Mouse (Mus musculus): Measurements from ENCODE around the gene Igll1.
"Not testable (repeated sequence)": the region's sequence is repeated elsewhere in the genome, so short reads cannot be mapped to it uniquely, and the experiment has no call there.

Gene Igll1

DNA sequence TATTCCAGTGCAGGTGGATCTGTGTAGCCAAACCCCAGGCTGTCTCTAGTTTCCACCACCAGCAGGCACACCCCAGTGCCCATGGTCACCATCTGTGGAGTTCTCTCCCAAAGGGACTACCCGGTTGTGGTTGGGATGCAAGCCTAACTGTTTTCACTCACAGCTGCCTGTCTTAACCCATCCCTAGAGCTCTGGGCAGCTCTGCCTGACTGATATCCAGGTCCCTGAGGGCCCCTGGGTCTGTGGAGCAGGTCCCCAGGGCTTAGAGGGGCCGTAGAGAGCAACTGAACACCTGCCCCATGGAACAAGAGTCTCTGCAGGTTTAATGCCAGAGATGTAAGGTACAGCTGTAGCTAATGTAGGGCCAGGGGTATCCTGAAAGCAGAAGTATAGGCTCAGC lies at the start of gene Igll1:
Gene Igll1, minus strand, starts transcription at position 8 of the 400 bp plus-strand sequence.
- no peak for DNase-seq

DNA sequence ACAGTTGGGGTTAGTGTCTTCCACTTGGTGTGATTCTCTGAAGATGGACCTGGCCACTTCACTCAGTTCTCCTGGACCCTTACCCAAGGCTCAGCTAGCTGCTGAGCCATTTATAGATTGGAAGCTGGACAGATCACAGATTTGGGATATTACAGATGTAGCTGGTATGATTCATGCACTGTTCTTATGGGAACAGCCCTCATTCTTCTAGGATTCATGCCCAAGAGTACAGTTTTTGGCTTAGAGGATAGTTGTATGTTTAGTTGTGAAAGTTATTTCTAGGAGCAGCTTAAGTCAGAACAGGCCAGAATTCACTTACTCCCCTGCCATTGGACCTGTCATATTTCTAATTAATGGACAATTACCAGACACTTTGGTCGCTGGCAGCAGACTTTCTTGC lies 49.7 kb upstream of the Igll1 start:
- no peak for DNase-seq

DNA sequence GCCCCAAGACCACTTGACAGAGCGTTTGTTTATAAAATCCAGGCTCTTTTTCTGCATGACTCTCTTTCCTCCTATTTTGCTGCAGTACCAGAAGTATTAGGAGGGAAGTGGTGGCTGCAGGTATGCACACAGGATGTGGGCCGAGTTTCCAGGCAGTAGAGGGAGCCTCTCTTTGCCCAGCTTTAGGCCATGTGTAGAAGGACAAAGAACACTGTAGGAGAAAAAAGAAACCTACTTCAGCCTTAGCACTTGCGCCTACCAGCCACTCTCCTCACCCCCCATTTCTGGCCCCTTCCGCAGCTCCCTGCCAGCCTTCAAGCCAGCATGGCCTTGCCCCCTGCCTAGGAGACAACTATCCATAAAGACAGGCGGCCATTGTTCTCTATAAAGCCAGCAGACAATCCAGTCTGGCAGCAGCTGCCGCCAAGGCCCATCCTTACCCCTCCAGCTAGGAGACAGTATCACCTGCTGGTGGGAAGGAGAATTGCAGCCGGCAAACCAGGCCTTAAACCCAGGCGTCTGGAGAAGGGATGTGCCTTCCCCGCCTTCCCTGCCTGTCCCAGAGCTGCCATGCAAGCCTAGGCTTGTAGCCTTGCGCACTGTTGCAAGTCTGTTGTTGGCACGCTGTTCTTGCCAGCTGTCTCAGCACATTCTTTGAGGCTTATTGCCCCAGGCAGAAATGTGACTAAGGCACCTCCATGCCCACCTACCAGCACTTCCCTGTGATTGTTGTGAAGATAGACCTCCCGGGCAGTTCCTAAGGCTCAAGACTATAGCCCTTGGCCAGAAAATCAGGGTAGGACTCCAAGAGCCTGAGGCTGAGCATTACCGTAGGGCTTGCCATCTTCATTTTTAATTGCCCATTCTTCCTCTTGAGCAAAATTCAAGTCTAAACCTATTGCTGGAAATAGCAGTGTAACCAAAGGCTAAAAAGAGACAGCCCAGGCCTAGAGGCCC lies 48.1 kb upstream of the Igll1 start:
- DNase-seq: peak; percentile 75

DNA sequence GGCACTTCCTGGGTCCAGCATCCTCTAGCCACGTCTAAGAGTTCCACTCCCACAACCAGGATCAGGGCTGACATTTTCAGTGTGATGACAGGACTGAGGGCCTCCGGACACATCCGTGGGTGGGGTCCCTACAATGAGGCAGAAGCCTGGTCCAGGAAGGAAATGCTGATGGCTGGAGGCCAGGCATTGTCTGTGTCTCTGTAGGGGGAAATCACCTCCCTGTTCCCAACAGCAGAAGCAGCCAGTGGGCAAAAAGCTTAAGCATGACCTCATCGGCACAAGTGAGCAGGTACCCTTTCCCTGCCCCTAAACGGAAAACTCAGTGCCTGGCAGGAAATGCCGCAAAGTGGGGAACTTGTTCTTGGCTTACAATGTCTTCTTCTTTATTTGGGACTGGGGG lies 44.0 kb upstream of the Igll1 start:
- no peak for DNase-seq

DNA sequence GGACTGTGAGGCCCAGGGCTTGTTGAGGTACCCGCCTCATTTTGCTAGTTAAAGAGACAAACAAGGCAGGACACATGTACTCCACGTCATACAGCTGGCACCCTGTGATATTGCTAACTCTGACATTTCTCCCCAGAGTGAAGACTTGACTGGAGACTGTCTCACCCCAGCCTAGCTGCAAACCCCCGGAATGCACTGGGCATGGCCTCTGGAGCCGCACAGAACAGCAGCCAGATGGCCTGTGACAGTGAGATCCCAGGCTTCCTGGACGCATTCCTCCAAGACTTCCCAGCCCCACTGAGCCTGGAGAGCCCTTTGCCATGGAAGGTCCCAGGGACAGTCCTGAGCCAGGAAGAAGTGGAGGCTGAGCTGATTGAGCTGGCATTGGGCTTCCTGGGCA lies 39.4 kb upstream of the Igll1 start:
- no peak for DNase-seq

DNA sequence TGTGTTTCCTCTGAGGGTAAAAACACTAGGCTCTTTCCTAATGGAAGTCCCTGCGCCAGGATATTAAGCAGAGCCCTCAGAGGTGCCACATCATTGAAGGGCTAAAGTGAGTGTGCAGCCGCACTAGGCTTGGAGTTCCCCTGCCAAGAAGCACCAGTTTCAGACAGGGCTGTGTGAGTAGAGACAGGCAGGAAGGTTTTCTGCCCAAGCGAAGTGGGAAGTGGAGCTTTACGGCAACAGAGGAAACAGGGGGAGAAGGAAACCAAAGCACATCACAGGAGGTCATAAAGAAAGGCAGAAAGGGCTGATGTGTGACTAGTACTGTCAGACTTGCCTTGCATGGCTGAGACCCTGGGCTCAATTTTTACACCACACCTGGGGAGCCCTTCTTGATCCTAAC lies 38.5 kb upstream of the Igll1 start:
- no peak for DNase-seq

DNA sequence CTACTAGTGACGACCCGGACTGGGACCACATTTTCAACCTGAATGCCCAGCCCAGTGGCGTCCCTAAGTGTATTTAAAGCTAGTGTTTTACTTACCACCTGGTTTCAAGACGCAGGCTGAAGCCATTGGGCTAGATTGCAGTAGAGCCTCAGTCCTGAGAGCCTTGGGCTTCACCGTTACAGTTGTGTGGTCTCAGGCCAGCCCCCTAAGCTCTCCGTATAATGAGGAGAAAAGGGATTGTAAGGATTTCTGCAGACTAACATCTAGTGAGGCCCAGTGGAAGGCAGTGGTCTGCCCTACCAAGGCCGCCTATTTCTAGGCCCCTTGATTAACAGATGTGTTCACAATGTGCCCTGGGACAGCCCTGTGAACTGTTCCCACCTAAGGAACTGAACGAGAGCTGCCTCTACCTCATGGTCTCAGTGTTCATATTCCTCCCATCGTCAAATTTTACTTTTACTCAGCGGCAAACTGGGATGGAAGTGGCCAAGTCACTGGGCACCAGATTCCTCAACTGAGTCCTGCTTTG lies 33.3 kb upstream of the Igll1 start:
- no peak for DNase-seq

DNA sequence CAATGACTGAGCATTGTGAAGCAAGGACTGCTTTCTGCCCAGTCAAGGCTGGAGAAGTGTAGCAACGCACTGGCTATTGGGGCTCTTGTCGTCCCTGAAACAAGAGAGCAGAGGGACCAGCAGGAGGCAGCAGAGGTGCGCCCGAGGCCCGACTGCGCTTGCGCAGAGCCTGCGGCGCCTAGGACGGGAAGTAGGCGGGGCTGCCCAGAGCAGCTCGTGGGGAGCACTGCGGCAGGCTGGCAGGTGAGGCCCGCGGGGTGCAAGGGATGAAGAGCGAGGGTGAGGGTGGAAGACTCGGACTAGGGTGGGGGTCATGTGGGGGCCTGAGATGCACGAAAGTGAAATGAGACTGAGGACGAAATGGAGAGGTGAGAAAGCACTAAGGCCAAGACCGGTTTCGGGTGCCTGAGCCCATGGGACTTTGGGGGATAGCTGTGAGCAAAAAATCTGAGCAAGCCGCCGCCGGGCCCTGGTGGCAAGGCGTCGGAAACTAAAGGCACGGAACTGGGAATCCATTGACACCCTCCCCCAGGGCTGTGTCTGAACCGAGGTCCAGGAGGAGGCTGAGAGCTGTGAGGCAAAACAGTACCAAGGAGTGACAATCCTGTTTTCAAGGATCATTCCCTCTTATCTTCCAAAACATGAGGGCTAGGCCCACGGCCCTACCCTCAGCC lies 32.7 kb upstream of the Igll1 start, which contains the start of gene Ppm1f:
Gene Ppm1f, plus strand, starts transcription at position 88 of the 674 bp plus-strand sequence.
- DNase-seq: peak; percentile 95

DNA sequence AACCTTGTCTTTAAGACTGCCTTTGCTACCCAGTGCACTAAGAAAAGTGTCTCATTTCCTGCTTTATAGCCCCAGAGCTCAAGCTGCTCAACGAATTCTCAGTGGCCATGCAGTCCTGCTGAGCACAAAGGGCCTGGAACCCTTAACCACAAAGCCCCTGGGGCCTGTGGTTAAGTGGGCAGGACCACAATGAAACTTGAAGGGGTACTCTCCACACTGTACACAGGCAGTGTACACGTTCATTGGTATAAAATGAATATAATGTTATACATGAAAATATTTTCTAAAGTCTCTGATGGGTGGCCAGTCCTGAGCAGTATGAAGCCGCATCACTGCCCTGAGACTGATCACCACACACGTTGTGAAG lies 32.2 kb upstream of the Igll1 start:
- DNase-seq: no peak

DNA sequence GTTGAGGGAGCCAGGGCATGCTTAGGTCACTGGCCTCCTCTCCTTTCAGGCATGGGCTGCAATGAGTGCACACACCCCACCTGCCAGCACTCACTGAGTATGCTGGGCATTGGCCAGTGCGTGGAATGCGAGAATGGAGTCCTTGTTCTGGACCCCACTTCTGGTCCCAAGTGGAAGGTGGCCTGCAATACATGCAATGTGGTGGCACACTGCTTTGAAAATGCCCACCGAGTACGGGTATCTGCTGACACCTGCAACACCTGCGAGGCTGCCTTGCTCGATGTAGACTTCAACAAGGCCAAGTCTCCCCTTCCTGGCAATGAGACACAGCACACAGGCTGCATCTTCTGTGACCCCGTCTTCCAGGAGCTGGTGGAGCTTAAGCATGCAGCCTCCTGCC lies 28.6 kb upstream of the Igll1 start:
- no peak for DNase-seq

DNA sequence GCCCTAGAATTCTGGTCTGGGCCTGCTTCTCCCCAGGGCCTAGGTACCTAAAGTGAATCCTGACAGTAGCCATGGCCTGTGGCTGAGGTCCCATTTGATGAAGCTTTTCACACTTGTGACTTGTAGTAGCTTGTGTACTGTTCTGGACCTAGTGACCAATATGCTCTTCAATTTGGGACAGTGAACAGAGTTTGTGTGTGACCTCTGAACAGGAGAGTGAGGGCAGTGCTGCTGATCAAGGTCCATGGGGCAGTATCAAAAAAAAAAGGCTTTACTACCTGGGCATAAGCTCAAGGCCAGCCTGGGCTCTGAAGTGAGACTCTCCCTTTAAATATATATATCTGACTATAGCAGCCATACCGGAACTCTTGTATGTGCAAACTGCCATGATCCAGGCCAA lies 24.6 kb upstream of the Igll1 start:
- no peak for DNase-seq

DNA sequence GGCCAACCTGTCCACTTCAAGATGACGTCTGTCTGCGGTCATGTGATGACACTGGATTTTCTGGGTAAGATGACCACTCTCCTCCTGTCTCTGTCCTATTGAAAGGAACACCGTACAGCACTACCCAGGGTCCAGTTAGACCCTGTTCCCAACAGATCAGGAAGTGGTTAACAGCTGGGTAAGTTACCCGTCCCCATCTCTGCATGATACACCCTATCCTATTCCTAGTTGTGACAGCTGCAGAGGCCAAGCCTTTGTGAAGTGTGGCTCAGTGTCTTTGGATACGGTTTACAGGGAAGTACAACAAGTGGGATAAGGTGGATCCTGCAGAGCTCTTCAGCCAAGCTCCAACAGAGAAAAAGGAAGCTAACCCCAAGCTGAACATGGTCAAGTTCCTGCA lies 15.2 kb upstream of the Igll1 start:
- DNase-seq: no peak

DNA sequence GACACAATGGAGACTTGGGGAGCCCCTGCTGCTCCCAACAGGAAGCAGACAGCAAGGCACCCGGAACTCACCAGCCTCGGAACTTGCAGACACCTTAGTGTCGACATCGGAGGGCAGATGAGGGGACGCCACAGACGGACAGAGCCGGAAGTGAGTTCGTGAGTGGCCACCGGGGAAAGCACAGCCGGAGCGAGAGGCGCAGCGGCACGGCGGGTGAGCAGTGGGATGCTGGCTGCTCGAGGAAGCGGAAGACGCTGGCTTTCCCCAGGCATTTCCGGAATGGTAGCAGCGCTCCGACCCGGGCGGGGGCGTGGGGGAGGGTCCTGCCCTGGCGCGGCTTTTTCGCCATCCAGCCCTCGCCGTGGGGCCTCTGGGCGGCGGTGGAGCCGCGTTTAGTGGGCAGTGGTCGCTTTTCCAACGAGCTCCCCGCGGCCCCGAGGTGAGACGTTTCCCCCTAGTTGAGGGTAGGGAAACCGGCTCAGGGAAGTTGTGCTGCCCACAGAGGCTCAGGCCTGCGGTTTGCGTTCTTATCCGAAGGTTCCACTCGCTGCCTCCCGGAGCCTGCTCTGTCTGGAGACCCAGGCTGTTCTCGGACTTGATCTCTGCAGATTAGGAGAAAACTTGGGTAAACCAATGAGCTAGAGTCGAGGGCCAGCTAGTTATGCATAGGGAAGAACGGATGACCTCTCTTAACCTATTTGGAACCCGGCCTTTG lies 7.0 kb upstream of the Igll1 start, which contains the start of the genes Top3b and Vpreb1:
Gene Top3b, plus strand, starts transcription at position 120 of the 715 bp plus-strand sequence.
Gene Vpreb1, minus strand, starts transcription at position 227 of the 715 bp plus-strand sequence.
- DNase-seq: peak; percentile 92

DNA sequence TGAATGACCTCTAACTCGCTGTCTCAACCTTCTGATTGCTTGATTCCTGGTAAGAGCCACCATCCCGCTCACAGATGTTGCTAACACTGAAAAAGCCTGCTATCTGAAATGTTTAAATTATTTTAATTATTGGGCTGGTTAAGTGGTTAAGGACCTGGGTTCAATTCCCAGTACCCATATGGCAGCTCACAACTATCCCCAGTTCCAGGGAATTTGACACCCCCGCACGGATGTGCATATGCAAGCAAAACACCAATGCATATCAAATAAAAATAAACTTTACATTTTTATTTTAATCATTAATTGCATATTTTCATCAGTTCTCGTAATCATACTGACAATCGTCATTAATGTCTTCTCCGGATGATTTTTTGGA lies 6.4 kb upstream of the Igll1 start:
- no peak for DNase-seq

DNA sequence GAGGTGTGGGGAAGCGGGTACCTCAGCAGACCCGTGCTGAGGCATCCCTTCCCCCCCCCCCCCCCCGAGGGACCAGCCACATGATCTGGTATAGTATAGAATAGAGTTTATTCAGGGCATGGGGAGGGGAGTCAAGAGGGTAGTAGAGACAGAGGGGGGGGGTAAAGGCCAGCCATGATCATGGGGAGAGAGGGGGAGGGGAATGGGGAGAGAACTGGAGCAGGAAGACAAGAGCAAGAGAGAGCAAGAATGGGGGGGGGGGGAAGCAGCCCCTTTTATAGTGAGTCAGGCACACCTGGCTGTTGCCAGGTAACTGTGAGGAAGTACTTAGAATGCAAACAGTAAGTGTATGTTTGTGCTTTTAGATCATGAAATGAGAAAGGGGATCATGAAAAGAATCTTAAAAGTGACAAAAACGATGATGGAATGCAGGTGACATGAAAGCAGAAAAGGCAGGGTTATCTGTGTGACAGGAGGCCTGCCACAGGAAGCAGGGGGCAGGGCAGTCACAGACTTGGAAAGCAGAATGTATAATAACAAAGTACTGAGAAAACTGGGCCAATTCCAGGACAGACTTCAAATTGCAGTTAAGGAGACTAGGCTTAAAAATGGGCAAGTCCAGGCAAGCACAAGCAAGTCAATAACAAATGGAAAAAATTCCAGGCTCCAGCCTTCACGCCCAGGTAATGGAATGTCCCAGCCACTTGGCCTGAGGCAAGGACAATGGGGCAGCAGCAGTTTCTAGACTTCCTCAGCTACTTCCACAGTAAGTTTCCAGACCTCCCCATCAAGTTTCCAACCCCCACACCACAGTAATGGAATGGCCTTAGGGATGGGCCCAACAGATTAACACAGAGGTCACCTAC lies 2.1 kb upstream of the Igll1 start:
- DNase-seq: no peak

DNA sequence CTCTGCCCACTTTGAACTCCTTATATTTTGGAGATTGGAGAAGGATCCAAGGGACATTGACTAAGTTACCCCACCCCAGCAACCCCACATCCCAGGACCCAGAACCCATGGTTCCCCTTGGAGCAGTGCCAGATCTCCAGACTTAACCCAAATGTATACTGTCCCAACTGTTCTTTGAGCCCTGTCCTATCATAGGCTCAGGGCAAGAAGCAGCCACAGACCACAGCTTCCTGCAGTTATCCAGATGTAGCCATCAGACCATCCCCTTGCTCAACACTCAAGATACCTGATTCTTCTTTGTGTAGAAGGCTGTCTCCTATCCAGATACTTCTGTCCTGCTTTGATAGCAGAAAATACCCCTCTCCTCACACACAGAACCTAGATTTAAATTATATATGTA lies 1.4 kb upstream of the Igll1 start:
- DNase-seq: no peak

DNA sequence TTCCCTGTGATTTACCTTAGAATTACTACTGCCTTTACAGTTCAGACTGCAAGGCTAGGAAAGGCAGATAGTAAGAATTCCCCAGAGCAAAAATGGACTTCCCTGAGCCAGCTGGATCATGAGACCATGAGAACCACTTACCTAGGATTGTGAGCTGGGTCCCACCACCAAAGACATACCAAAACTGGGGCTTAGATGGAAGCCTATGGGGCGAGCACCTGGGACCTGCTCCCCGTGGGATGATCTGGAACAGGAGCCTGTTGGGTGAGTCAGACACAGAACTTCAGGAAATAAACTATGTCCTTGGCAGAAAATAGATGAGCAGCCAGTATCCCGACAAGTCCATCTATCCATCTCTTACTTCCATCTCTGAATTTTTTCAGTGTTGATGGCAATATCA lies 1.5 kb downstream of the Igll1 start:
- DNase-seq: no peak

DNA sequence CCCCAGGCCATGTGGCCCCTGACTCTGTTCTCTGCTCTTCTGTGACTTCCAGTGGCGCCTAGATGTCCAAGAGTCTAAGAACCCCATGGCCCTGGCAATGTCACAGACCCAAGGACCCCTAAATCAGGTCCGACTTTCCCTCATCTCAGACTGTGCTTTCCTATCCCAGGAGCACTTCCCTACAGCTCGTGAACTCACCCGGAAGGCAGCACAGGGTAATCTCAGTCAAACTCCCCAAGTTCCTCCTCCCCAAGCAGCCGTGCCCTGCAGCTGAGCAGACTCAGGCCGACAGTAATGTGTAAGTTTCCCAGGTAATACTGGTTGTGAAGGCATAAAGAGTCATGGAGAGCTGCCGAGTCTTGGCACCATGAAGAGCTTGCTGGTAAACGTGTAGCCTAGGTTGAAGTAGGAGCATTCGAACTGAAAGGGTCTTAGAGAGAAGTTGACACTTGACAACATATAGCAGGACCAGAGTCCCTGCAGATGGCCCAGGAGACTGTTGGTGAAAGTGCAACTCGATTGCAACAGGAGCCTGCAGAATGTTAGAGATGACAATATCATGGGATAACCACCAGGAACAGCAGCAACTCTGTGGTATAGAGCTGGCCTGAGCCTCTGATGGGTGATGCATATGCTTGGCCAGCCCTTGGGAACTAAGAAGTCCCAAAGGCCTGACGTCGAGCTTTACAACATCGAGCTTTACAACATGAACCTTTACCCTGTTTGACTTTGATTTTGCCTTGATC lies 6.9 kb downstream of the Igll1 start:
- DNase-seq: no peak

DNA sequence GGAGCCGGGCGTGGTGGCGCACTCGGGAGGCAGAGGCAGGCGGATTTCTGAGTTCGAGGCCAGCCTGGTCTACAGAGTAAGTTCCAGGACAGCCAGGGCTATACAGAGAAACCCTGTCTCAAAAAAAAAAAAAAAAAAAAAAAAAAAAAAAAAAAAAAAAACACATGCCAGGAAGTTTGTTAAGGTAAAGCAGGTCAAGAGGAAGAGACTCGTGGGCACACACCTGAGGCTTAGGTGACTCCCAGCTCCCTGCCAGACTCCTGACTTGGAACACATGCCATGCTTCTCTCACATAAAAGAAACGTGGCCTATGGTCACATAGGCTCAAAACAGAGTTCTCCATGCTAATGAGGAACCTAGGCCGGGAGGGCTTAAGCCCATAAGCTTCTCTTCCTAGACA lies 7.7 kb downstream of the Igll1 start:
- not testable (repeated sequence) for DNase-seq

DNA sequence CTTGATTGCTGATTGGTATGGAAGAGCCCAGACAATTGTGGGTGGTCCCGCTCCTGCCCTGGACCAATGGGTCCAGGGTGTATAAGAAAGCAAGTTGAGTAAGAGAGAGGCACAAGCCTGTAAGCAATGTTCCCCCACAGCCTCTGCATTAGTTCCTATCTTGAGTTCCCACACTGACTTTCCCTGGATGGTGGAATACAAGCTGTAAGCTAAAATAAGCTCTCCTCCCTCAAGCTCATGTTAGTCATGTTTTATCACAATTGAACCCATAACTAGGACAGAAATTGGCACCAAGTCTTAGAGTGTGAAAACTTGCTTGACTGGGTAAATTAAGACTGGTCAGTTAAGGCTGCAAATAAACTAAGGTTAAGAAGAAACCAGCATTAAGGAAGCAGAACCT lies 8.2 kb downstream of the Igll1 start:
- DNase-seq: peak; percentile 11

DNA sequence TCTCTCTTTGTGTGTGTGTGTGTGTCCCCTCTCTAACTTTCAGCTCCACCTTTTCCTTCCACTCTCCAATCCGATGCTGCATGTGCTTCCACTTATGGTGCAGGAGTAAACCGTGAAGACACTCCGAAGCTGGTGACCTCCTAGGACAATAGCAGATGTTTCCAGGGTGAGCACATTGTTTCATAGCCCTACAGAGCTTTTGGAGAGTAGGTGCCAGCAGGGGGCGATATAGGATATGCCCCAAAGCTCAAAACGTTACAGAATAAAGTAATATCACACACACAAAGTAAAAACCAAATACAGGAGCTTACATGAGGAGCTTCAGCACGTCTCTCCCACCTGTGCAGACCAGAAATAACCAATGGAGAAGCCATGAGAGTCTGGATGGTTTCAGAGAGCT lies 8.9 kb downstream of the Igll1 start:
- DNase-seq: peak; percentile 22
